Mouse (Mus musculus) frontal cortex, postnatal 14 days (tissue): Measurements from ENCODE around the gene Caly.

ENCODE experiments used
- DNase-seq, 2 experiments: peaks; one replicate each; pipeline ENCODE4 v3.0.0; 2022; ENCODE audit warnings: low spot score in 2 of 2

Caly gene

DNA sequence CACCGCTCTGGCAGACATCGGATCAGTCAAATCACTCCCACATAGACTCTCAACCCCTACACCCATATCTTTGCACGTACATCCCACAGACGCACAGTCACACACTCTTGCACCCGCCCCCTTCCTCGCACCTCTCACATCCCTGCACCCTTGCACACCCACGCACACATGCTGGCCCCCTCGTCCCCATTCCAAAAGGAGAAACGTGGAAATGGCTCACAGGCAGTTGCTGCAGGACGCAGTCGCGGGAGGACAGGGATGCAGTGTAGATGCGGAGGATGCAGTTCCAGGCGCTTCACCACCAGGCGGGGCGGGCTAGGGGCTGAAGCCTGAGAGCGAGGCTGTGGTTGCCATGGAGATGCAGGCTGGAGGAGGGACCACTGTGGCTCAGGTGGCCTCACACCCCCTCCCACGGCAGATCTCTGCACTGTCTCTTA lies at the start of gene Caly:
Gene Caly, minus strand, starts transcription at position 307 of the 437 bp plus-strand sequence.
- DNase-seq: peak; percentile 88 to 92

DNA sequence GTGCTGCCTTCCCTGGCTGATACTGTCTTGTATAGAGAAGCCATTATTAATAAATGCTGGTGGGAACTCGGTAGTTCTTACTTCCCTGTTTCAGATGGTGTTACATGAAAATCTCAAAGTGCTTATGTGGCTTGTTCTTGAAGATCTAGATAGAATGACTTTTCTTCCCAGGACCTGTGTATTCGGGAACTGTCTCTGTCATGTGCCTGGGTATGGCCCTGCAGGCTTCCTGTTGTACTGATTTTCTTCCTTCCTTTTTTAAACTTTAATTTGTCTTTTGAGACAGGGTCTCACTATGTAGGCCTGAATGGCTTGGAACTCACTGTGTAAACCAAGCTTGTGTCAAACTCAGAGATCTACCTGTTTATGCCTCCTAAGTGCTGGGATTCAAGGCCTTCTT lies 45.6 kb upstream of the Caly start:
- no peak for DNase-seq

- DNase-seq: no peak
These were observed 44.6 kb upstream of the Caly start for GRCm38 (mm10) chr7:140126934-140127333.

GRCm38 (mm10) chr7:140126022-140126350 lies 43.6 kb upstream of the Caly start:
- DNase-seq: no peak

GRCm38 (mm10) chr7:140125278-140126021 lies 43.1 kb upstream of the Caly start:
- DNase-seq: peak; percentile 80 to 82

DNA sequence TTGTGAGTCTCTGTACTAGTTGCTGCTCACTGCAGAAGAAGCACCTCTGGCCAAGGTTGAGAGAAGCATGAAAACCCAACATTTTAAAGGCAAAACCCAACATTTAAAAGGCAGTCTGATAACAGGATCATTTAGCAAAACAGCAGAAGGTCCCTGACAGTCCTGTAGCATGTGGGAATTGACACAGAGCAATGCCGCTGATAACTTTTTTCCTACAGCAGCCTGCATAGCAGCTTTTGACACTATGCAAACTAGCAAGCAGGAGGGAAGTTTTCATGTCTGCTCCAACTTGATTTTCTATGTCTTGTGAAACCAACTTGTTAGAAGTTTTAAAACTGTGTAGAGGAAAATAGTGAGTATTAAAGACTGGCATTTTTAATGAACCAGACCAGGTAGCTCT lies 42.0 kb upstream of the Caly start:
- DNase-seq: no peak

DNA sequence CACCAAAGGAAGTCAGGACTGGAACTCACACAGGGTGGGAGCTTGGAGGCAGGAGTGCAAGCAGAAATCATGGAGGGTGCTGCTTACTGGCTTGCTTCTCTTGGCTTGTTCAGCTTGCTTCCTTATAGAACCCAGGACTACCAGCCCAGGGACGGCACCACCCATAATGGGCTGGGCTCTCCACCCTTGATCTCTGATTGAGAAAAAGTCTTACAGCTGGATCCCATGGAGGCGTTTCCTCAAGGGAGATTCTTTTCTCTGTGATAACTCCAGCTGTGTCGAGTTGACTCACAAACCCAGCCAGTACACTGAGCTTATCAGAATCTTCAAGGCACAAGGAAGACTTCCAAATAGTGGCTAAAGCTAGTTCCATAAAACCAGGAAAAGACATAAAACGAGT lies 40.4 kb upstream of the Caly start:
- no peak for DNase-seq

DNA sequence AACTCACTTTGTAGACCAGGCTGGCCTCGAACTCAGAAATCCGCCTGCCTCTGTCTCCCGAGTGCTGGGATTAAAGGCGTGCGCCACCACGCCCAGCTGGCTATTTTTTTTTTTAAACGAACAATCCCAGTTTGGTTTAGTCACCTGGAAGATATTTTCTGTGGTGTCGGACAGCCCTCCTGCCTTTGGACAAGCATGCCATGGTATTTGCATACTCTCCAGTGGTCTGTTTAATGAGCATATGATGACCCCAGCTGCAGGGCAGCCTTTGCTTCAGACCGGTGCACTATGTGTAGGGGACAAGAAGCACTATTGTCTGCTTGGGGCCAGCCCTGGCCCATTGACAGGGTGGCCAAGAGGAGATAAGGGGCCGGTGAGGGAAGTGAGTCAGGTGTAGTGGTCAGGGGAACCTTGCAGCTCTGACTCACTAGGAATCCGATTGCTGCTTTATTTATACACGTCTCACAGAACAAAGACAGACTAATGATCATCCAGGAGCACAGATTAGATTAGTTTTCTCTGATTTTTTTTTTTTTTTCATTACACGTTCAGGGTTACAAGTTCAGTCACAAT lies 39.1 kb upstream of the Caly start:
- DNase-seq: no peak

- DNase-seq: no peak
These were observed 38.1 kb upstream of the Caly start for GRCm38 (mm10) chr7:140120484-140120883.

GRCm38 (mm10) chr7:140116329-140117054 lies 34.1 kb upstream of the Caly start, which contains the start of gene Echs1:
Gene Echs1 (minus strand): TSS chr7:140116476.
- DNase-seq: peak; percentile 76 to 79

DNA sequence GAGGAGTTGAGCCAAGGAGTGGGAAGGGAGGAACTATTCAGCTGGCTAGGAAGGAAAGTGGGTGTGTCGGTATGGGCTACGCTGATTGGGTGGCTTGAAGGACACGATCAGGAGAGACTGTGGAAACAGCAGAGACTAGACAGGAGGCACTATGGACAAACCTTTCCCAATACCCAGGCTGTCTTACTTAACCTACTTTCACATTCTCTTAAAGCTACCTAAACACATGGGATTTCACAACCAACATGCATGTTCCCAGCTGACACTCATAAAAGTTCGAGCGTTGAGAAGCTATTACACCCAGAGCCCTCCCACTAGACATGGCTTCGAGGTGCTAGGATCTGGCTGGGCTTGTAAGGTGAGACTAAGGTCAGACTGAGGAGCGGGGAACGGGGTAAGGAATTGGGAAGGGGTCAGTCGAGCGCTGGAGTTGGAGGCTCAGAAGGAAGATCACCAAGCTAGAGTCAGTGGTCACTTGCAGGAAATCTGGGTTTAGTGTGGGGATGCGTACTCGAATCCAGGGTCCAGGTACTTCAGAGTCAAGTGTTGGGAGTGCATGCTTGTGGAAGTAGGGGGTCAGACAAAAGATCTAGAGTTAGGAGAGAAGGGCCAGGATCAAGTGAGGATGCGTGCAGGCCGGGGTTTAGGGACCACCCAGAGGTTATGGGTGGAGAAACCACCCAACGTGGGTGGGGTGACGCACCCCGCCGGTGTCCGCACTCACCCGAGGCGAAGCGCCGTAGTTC lies 33.4 kb upstream of the Caly start, which contains the start of gene Paox:
Gene Paox, plus strand, starts transcription at position 217 of the 746 bp plus-strand sequence.
- peak in 1 of 2 experiments; percentile 39 for DNase-seq

GRCm38 (mm10) chr7:140111943-140112342 lies 29.6 kb upstream of the Caly start:
- DNase-seq: no peak

GRCm38 (mm10) chr7:140104009-140104408 lies 21.7 kb upstream of the Caly start:
- no peak for DNase-seq

- DNase-seq: peak; percentile 77
These were observed 19.9 kb upstream of the Caly start, which contains the start of gene Fuom for GRCm38 (mm10) chr7:140101993-140102860. Gene Fuom (minus strand): TSS chr7:140102441.

DNA sequence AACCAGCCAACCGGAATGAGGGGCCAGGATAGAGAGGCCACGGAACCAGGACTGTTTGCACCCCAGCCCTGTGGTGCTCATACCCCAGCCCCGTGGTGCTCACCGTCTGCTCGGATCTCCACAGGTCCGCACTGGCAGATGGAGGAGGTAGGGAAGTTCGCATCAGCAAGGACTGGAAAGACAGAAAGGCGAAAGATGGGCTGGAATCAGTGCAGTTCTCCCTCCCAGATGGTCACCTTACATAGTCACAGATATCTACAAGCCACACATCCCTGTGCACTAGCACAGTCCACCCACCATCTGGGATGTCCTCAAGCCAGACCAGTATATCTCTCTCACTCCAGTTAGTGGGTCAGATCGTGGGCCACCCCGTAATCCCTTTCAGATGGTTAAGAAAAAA lies 19.1 kb upstream of the Caly start:
- no peak for DNase-seq

DNA sequence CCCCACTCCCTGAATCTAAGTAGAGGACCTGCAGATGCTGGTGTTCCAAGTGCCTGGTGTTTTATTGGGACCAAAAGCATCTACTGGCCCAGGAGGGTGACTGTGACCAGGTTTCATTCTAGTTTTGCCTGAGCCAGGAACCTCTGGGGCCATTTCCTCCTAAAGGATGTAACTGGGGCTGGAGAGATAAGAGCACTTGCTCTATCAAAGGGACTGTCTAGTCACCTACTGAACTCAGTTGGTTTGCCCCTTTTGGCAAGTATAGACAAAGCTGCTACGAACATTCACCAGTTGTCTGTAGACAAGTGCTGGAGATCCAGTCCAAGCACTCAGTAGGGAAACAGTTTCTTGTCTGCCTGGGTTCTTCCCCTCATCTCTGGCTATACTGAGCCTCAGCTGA lies 16.1 kb upstream of the Caly start:
- no peak for DNase-seq

- no peak for DNase-seq
These were observed 13.7 kb upstream of the Caly start for GRCm38 (mm10) chr7:140096055-140096454.

DNA sequence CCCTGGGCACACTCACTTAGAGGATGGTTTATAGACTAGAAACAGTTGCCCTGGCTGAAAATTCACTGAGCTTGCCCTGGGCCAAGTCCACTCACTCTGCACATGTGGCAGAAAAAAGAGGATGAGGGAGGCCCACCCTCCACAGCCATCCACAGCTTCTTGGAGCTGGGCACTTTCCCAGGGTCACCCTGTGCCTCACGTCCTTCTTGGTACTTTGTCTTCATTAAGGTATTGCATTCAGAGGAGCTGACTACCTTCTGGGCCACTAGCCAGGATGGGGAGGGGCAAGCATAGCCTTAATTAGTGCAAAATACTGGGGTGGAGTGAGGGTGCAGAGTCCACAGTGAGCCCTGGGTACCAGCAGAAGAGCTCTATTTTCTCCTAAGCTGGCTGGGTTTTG lies 13.2 kb upstream of the Caly start:
- no peak for DNase-seq

DNA sequence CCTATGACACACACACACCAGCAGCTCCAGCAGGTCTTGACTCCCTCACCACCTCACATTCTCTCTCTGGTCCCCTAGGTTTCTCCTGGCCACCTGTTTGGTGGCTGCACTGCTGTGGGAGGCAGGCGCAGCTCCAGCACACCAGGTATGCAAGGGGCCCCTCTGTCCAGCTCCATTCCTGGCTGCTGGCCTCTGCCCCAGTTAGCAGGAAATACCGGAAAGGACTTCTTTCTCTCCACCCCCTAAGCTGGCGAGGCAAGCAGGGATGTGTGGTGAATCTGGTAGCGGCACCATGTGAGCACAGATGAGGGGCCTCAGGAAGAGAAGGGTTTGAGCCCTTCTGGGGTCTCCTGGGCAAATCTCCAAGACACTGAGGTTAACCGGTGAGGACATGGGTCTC lies 12.6 kb upstream of the Caly start:
- no peak for DNase-seq

GRCm38 (mm10) chr7:140092924-140093528 lies 10.7 kb upstream of the Caly start, which contains the start of gene Prap1:
Gene Prap1 (plus strand): TSS chr7:140093395.
- DNase-seq: no peak

DNA sequence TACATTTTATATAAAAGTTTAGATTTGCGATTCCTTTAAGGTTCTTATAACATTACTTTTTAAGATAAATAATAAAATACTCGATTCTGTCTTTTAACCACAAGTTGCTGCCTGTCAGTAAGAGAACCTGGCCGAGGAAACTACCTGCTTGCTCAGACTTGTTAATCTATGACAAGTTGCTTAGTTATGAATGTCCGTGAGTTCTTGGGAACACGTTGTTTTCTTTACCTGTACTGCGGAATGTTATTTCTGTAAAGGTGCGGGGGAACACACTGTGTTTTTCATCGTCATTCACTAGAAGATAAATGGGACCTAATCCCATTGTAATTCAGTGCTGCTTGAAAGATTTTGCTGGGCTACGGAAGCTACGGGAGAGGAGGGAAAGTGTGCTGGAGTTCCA lies 8.3 kb upstream of the Caly start:
- no peak for DNase-seq
